Mouse (Mus musculus) forebrain, embryonic 10.5 days (tissue): Measurements from ENCODE around the gene Gngt2. TPM values are rescaled to one million over a fixed set of nuclear protein-coding genes. Genes with fewer than 3 reads are reported as not detected.

Source experiments
- DNase-seq: peaks from one replicate; pipeline ENCODE4 v3.0.0-alpha.2; 2017; ENCODE audit warnings: low spot score; ENCODE audit errors: extremely low spot score
- H3K27ac ChIP-seq: fragments of 300-500 bp; sonication (generic); 2 replicates; pipeline ENCODE4 v1.5.1; 2016; ENCODE audit warnings: mild to moderate bottlenecking
- H3K27me3 ChIP-seq: fragments of 300-500 bp; sonication (generic); 2 replicates; pipeline ENCODE4 v1.6.1; 2016; ENCODE audit warnings: mild to moderate bottlenecking; ENCODE audit not compliant: poor library complexity, severe bottlenecking
- H3K36me3 ChIP-seq: fragments of 300-500 bp; sonication (generic); replicated peaks from 2 replicates; pipeline ENCODE4 v1.6.1; 2016; ENCODE audit warnings: mild to moderate bottlenecking, moderate library complexity
- H3K4me1 ChIP-seq: fragments of 300-500 bp; sonication (generic); 2 replicates; pipeline ENCODE4 v1.6.1; 2016
- H3K4me3 ChIP-seq: fragments of 300-500 bp; sonication (generic); 2 replicates; pipeline ENCODE4 v1.5.1; 2016; ENCODE audit warnings: mild to moderate bottlenecking, moderate library complexity
- H3K9me3 ChIP-seq: fragments of 300-500 bp; sonication (generic); 2 replicates; pipeline ENCODE4 v1.6.1; 2016; ENCODE audit warnings: mild to moderate bottlenecking, moderate library complexity
- WGBS: fragments of 180-500 bp; shearing (Covaris S2); methylation state at CpG from one replicate; pipeline ENCODE4 v1.1.7; 2016; 5-methylcytosine and 5-hydroxymethylcytosine counted together
- polyA plus RNA-seq: library from polyadenylated mRNA; unstranded; fragments of >200 nt; fragmentation: Nextera tagmentation; extraction: Ambion mirVana; gene quantifications from 2 replicates; pipeline ENCODE4 v1.2.1, GENCODE M21; 2016

Gene Gngt2
- polyA plus RNA-seq, 1 experiment from 2014 or later: 7.3 TPM

GRCm38 (mm10) chr11:95827464-95828085 lies 9.4 kb upstream of the Gngt2 start:
- Histone ChIP-seq H3K9me3 (no peaks in the 10 kb centered on the region), H3K27me3 (peaks cover 96% of the 10 kb centered on the region), H3K4me3 (no peak overlapping the region), H3K36me3 (no peaks in the 10 kb centered on the region), H3K4me1 (peaks cover 56% of the 10 kb centered on the region), H3K27ac (no peak overlapping the region)
- peak; percentile 49 for DNase-seq
- WGBS: 21% methylated on average over 3 of the region's 3 CpGs

- peaks cover 58% of the 10 kb centered on the region for H3K4me1 ChIP-seq
- DNase-seq: no peak
- 81% methylated on average over 11 of the region's 11 CpGs for WGBS
These were observed 8.6 kb upstream of the Gngt2 start for GRCm38 (mm10) chr11:95828181-95828964.

GRCm38 (mm10) chr11:95829526-95830050 lies 7.4 kb upstream of the Gngt2 start:
- Histone ChIP-seq H3K27ac (no peak overlapping the region), H3K36me3 (no peaks in the 10 kb centered on the region), H3K4me3 (no peak overlapping the region), H3K9me3 (no peaks in the 10 kb centered on the region), H3K27me3 (peaks cover 100% of the 10 kb centered on the region), H3K4me1 (peaks cover 60% of the 10 kb centered on the region)
- DNase-seq: no peak
- WGBS: 32% methylated on average over 4 of the region's 4 CpGs

More at GRCm38 (mm10) chr11:95828181-95828964, 8.6 kb upstream of the Gngt2 start:
- H3K27me3 ChIP-seq: peaks cover 96% of the 10 kb centered on the region
- no peak overlapping the region for H3K27ac ChIP-seq
- no peak overlapping the region for H3K4me3 ChIP-seq
- H3K36me3 ChIP-seq: no peaks in the 10 kb centered on the region
- no peaks in the 10 kb centered on the region for H3K9me3 ChIP-seq

GRCm38 (mm10) chr11:95830411-95831275 lies 6.4 kb upstream of the Gngt2 start:
- Histone ChIP-seq H3K4me3 (peak overlapping the region; percentile 36), H3K4me1 (peaks cover 60% of the 10 kb centered on the region), H3K27me3 (peaks cover 100% of the 10 kb centered on the region), H3K9me3 (no peaks in the 10 kb centered on the region), H3K36me3 (no peaks in the 10 kb centered on the region), H3K27ac (no peak overlapping the region)
- peak; percentile 32 for DNase-seq
- WGBS: 3% methylated on average over 80 of the region's 80 CpGs

- H3K9me3 ChIP-seq: no peaks in the 10 kb centered on the region
- no peaks in the 10 kb centered on the region for H3K36me3 ChIP-seq
- peaks cover 100% of the 10 kb centered on the region for H3K27me3 ChIP-seq
- DNase-seq: no peak
- H3K27ac ChIP-seq: no peak overlapping the region
- H3K4me3 ChIP-seq: peak overlapping the region; percentile 36
- WGBS: 6% methylated on average over 10 of the region's 10 CpGs
- peaks cover 63% of the 10 kb centered on the region for H3K4me1 ChIP-seq
These were observed 5.8 kb upstream of the Gngt2 start for GRCm38 (mm10) chr11:95831276-95831619.

- no peaks in the 10 kb centered on the region for H3K9me3 ChIP-seq
- H3K4me1 ChIP-seq: peaks cover 63% of the 10 kb centered on the region
- 3% methylated on average over 15 of the region's 15 CpGs for WGBS
- peak; percentile 34 for DNase-seq
- peaks cover 100% of the 10 kb centered on the region for H3K27me3 ChIP-seq
- H3K36me3 ChIP-seq: no peaks in the 10 kb centered on the region
- H3K27ac ChIP-seq: no peak overlapping the region
- H3K4me3 ChIP-seq: peak overlapping the region; percentile 36
These were observed 5.4 kb upstream of the Gngt2 start for GRCm38 (mm10) chr11:95831641-95832040.

GRCm38 (mm10) chr11:95832129-95833005 lies 4.6 kb upstream of the Gngt2 start:
- Histone ChIP-seq H3K4me1 (peaks cover 63% of the 10 kb centered on the region), H3K27me3 (peaks cover 100% of the 10 kb centered on the region), H3K9me3 (no peaks in the 10 kb centered on the region), H3K36me3 (no peaks in the 10 kb centered on the region), H3K27ac (no peak overlapping the region), H3K4me3 (no peak overlapping the region)
- DNase-seq: no peak
- WGBS: 33% methylated on average over 18 of the region's 18 CpGs

GRCm38 (mm10) chr11:95833006-95833570 lies 3.9 kb upstream of the Gngt2 start:
- peaks cover 63% of the 10 kb centered on the region for H3K4me1 ChIP-seq
- no peaks in the 10 kb centered on the region for H3K36me3 ChIP-seq
- no peaks in the 10 kb centered on the region for H3K9me3 ChIP-seq
- peaks cover 96% of the 10 kb centered on the region for H3K27me3 ChIP-seq
- 20% methylated on average over 8 of the region's 8 CpGs for WGBS
- no peak for DNase-seq
- H3K27ac ChIP-seq: no peak overlapping the region
- H3K4me3 ChIP-seq: no peak overlapping the region

GRCm38 (mm10) chr11:95833631-95834142 lies 3.3 kb upstream of the Gngt2 start:
- WGBS: 4% methylated on average over 18 of the region's 18 CpGs
- no peak for DNase-seq
- Histone ChIP-seq H3K4me3 (peak overlapping the region; percentile 20; the same call in 1 of the 2 replicates), H3K27ac (no peak overlapping the region), H3K4me1 (peaks cover 63% of the 10 kb centered on the region), H3K36me3 (no peaks in the 10 kb centered on the region), H3K9me3 (no peaks in the 10 kb centered on the region), H3K27me3 (peaks cover 92% of the 10 kb centered on the region)

- 3% methylated on average over 22 of the region's 22 CpGs for WGBS
- DNase-seq: no peak
- H3K9me3 ChIP-seq: no peaks in the 10 kb centered on the region
- H3K36me3 ChIP-seq: no peaks in the 10 kb centered on the region
- H3K27me3 ChIP-seq: peaks cover 90% of the 10 kb centered on the region
- peaks cover 63% of the 10 kb centered on the region for H3K4me1 ChIP-seq
- H3K4me3 ChIP-seq: peak overlapping the region; percentile 20; the same call in 1 of the 2 replicates
- no peak overlapping the region for H3K27ac ChIP-seq
These were observed 2.8 kb upstream of the Gngt2 start for GRCm38 (mm10) chr11:95834143-95834667.
